Mouse (Mus musculus) heart, postnatal 10 days (tissue): ENCODE data around the gene Trpt1. TPM values are rescaled to one million over a fixed set of nuclear protein-coding genes. Genes with fewer than 3 reads are reported as not detected.
"Not testable (repeated sequence)": the region's sequence is repeated elsewhere in the genome, so short reads cannot be mapped to it uniquely, and the experiment has no call there.

Experiments used
- DNase-seq, 2 experiments: peaks; one replicate each; pipeline ENCODE4 v3.0.0; 2021
- intact Hi-C: fragments of 180-260 bp; cut with DNase I; formaldehyde crosslinking; loops from one replicate; pipeline ENCODE4 v1.15.1; 2025
- total RNA-seq, 2 experiments: library from RNA; stranded (reverse); gene quantifications; 2 replicates each; pipeline ENCODE4 v1.2.3; 2021

Trpt1 gene
- total RNA-seq, 2 experiments from 2014 or later = 21.2 to 21.9 TPM

DNA sequence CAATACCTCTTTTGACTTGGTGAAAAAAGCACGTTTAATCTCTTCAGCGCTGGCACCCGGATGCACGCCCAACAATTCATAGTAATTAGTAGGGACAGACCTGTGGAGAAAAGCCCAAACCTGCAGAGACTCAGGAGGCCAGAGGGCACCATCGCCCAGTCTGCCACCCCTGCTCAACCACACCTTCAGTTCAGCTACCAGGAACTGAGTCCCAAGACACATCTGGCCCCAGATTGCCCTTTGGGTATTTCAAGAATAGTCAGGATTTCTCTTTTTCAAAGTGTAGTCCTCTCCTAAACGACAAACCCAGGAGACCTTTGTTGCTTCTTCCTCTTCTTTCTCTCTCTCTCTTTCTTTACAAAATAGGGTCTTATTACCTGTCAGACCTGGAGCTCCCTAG, 5.2 kb upstream of the Trpt1 start:
- no peak for DNase-seq
- intact Hi-C loops = no loop called here

DNA sequence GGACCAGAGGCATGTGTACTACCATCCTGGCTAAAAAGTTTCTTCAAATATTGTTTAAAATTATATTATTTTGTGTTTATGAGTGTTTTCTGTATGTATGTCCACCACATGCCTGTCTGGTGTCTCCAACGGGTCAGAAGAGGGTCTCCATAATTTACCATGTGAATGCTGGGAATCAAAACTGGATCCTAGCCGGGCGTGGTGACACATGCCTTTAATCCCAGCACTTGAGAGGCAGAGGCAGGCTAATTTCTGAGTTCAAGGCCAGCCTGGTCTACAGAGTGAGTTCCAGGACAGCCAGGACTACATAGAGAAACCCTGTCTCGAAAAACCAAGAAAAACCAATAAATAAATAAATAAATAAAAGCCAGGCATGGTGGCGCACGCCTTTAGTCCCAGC, 4.8 kb upstream of the Trpt1 start:
- peak in 1 of 2 experiments; percentile 3 for DNase-seq
- intact Hi-C loops = not testable (repeated sequence)

- DNase-seq = peak; percentile 97 to 98
- intact Hi-C loops = no loop called here
Measured at GRCm38 (mm10) chr19:6992011-6992858, 3.7 kb upstream of the Trpt1 start, which contains the start of gene Dnajc4. Gene Dnajc4, minus strand, starts transcription at chr19:6992572.

DNA sequence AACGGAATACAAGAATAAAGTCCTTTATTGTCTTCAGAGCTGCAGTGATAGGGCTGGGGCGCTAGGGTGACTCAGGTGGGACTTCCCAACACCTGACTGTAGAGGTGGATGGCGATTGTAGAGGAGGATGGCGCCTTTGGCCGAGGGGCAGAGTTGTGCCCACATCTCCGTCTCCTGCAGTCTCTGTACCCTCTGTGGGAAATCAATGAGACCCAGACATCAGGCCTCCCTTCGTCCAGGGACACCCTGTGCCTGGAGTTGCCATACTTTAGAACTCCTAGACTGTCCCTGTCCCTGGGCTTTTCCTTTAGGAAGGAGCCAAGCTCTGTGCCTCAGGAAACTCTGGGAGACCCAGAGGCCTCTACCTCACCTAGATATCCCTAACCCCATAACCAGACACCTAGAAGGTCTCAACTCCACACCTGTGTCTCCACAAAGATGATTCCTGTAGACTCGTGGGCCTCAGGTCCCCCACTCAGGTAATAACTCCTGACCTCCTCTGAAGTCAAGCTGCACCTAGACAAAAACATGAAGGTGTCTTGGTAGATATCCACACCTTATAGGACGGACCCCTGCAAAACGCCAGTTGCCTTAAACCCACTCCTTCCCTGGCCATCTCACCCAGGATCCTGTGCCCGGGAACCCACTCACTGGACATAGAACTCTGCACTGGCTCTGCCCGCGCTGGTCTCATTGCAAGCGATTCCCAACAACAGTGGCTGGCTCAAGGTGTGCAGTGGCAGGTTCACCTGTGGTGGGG, 2.7 kb upstream of the Trpt1 start:
- intact Hi-C loops = no loop called here
- peak in 1 of 2 experiments; percentile 2 for DNase-seq

DNA sequence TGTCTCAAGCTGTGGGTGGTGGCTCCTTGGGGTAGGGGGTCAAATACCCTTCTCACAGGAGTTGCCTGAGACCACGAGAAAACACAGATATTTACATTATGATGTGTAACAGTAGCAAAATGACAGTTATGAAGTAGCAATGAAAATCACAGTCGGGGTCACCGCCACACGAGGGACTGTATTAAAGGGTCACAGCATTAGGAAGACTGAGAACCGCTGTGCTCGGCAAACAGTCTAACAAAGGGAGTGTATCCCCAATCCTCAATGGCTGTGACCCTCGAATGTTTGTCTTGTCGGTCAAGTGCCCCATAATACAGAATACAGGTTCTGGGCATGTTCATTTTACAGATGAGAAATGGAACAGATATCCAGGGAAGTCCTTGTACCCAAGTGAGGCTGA, 1.9 kb upstream of the Trpt1 start:
- peak in 1 of 2 experiments; percentile 4 for DNase-seq
- intact Hi-C loops = no loop called here

DNA sequence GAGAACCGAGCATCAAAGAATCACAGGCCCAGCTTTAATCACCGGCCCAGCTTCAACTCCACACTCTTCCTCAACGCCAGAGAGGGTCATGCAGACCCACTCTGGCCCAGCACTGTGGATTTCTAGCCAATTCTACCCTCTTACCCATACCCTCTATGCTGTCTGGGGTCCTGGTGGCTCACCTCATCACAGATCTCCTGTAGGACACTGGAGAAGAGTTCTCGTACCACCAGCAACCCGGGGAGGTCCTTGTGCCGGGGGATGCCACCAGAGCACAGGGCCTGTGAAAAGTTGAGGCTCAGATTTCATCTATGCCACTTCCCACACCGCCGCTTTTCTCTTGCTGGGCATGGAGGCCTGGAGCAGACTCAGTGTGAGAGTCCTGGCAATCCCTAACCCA, 1.4 kb upstream of the Trpt1 start:
- DNase-seq = peak in 1 of 2 experiments; percentile 5
- intact Hi-C loops = no loop called here

DNA sequence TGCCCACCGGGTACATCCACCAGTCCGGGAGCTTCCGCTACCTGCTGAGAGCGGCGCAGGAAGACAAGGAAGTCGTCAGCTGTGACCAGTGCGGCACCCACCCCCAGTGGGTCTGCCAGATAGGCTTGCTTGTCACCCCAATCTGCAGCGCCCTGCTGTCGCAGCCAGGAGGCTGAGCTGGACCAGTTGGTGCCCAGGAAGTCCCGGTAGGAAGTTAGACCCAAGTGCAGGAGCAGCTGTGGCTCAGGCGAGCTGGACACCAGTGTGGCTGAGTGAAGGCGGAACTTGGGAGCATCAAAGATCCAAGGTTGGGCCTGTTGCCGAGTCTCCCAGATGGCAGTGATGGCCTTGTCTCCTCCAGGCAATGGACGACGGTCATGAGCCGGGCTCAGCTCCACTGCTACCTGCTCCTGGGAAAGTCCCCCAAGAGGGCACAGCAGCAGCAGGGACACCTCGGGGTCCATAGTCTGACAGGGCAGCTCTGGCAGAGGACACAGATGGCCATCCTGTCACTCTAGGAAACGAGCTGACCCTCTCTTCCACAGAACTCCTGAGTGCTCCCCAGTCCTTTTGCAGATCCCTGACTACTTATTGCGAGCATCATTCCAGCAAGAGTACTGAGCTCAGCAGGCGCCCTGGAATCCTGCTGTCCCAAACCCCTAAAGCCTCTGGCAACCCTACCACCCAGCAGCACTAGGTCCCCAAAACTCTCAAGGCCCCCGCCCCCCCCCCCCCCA, 508 bp upstream of the Trpt1 start:
- intact Hi-C loops = loop anchor here (5.0 kb wide), 1 partner anchor 42 kb away; the partner anchor contains the start of gene Stip1
- peak in 1 of 2 experiments; percentile 46 for DNase-seq

GRCm38 (mm10) chr19:6997721-6998290, 1.9 kb downstream of the Trpt1 start:
- peak in 1 of 2 experiments; percentile 1 for DNase-seq
- intact Hi-C loops = loop anchor here (5.0 kb wide), 1 partner anchor 39 kb away; the partner anchor contains the start of gene Stip1

- DNase-seq = peak in 1 of 2 experiments; percentile 3
- intact Hi-C loops = loop anchor here (5.0 kb wide), 1 partner anchor 38 kb away; the partner anchor contains the start of gene Stip1
Measured at GRCm38 (mm10) chr19:6999360-7000063, 3.6 kb downstream of the Trpt1 start.

GRCm38 (mm10) chr19:7006892-7007593, 11.1 kb downstream of the Trpt1 start:
- intact Hi-C loops = no loop called here
- DNase-seq = no peak

DNA sequence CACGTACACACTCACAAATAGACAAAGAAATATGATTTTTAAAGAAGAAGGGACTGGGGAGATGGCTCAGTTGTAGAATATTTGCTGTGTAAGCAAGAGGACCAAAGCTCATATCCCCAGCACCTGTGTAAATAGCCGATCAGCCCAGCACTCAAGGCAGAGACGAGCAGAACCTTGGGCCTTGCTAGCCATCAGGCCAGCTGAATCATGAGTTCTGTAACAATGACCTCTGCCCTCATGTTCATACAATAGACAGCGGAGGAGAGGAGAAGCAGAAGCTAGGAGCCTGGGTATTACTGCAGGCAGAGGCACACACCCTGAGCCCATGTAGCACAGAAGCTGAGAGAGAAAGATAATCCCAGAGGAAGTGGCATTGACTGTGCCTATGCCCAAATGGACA, 16.5 kb downstream of the Trpt1 start:
- no peak for DNase-seq
- intact Hi-C loops = no loop called here

- intact Hi-C loops = no loop called here
- no peak for DNase-seq
Measured at GRCm38 (mm10) chr19:7013984-7014383, 18.1 kb downstream of the Trpt1 start.

GRCm38 (mm10) chr19:7014481-7015135, 18.7 kb downstream of the Trpt1 start:
- intact Hi-C loops = no loop called here
- no peak for DNase-seq

- intact Hi-C loops = no loop called here
- peak in 1 of 2 experiments; percentile 33 for DNase-seq
Measured at GRCm38 (mm10) chr19:7017541-7018457, 21.9 kb downstream of the Trpt1 start.

DNA sequence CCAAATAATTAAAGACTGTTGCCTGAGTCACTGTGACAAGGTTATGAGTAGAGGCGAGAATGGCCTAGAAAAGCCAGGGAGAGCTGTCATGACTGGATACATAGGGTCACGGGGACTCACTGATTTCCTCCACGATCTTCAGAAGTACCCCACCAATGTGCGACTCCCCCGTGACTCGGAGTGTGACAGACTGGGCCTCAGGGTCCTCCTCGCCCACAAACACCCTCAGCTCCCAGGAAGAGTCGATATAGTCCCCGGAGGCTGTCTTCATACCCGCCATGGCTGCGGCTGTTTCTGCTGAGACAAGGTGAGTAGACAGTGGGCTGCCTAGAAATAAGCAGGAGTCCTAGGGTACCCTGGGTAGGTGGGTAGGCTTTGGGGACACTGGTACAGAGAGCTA, 22.6 kb downstream of the Trpt1 start:
- intact Hi-C loops = no loop called here
- no peak for DNase-seq

GRCm38 (mm10) chr19:7019191-7019590, 23.3 kb downstream of the Trpt1 start, which contains the start of gene Fermt3:
Gene Fermt3, minus strand, starts transcription at chr19:7019469.
- intact Hi-C loops = no loop called here
- peak; percentile 41 to 52 for DNase-seq

GRCm38 (mm10) chr19:7020224-7020641, 24.3 kb downstream of the Trpt1 start:
- DNase-seq = peak; percentile 70 to 80
- intact Hi-C loops = loop anchor here (2.0 to 10.0 kb wide), 3 partner anchors 41 to 535 kb away; partner anchors contain the start of gene Catsperz
